Mouse (Mus musculus): Measurements from ENCODE around the gene Zfp451. TPM values are rescaled to one million over a fixed set of nuclear protein-coding genes. Genes with fewer than 3 reads are reported as not detected.
"Not testable (repeated sequence)": the region's sequence is repeated elsewhere in the genome, so short reads cannot be mapped to it uniquely, and the experiment has no call there.

The Zfp451 gene
- polyA plus RNA-seq (2014; fragmentation: Nextera tagmentation; extraction: Ambion mirVana): 43.5 and 52.1 TPM in 2 replicates

DNA sequence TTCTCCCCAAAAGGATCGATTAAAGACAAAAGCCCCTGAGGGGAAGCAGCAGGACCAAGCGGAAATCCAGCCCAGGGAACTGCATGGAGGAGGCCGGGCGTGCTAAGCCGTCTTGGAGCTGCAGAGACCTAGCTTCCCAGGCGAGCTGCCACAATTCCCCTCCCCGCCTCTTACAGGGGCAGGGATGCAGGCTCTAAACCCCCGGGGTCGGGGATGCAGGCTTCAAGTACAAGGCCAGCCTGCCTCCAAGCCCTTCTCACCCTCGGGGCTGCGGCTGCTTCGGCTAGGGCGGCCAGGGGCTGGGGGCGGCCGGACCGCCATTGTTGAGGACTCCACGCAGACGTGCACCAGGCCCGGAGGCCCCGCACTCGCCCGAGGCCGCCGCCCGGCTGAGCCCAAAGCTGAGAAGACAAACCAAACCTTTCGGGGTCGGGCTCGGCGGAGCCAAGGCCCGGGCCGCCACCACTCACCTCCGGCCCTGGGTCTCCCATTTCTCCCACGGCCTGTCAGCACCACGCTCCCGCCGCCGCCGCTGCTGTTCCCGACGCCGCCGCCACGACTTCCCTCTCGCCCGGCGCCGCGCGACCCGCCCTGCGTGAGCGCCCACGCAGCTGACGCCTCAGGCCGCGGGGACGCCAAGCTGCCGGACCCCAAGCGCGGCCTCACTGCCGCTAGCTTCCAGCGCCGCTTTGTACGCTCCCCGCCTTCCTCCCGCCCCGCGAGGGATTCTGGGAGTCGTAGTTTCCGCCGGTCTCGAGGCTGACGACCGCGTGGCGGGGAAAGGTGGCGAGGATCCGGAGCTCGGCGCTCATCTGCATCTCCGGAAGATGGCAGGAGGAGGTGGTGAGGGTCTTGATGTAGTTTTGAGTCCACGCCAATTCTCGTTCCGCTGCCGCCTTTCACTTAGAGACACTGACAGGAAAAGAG is at the start of gene Zfp451:
Gene Zfp451, minus strand, starts transcription at position 728 of the 927 bp plus-strand sequence.
- Histone ChIP-seq H3K9me3 (ENCODE audit: control insufficient read depth, low read length) (no peaks in the 10 kb centered on the region), H3K4me2 (peak within 1 kb of the TSS; percentile 80), H3K27ac (ENCODE audit: low read depth, low read length) (peak within 1 kb of the TSS; percentile 83), H3K4me1 (ENCODE audit: control insufficient read depth, insufficient read depth, low read length) (peaks cover 8% of the 10 kb centered on the region), H3K9ac (ENCODE audit: low read length) (peak within 1 kb of the TSS; percentile 100), H3K36me3 (ENCODE audit: control insufficient read depth, insufficient read depth, low read length) (peaks cover 13% of the 10 kb centered on the region), H3K27me3 (ENCODE audit: control insufficient read depth, insufficient read depth, low read length) (no peaks in the 10 kb centered on the region), H3K4me3 (ENCODE audit: low read depth, low read length) (peak within 1 kb of the TSS; percentile 92)
- ATAC-seq (ENCODE audit: low FRiP score) (peak; percentile 96), DNase-seq (ENCODE audit: low spot score, missing footprints) (peak; percentile 99)
- under 1% methylated on average over 84 of the region's 85 CpGs for whole genome bisulfite sequencing

DNA sequence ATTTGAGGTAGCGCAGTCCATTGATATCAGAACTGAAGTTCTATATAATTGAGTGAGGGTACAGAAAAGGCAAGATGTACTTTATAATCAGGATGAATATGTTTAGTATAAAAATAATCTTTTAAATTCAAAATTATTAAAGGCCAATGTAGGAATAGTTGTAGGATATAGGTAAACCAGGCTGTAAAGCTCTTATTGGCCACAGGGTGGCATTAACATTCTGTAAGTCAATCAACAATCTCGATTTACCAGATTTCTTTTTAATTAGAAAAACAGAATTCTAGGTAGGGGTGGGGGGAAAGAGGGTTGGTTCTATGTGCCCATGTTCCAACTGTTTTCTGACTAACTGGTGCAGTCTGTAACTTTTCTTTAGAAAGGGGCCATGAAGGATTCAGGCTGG is 32.4 kb upstream of the Zfp451 start:
- Histone ChIP-seq H3K27ac (ENCODE audit: low read depth, low read length) (no peak overlapping the region), H3K4me1 (ENCODE audit: control insufficient read depth, insufficient read depth, low read length) (no peaks in the 10 kb centered on the region), H3K4me3 (ENCODE audit: low read depth, low read length) (no peak overlapping the region), H3K4me2 (no peak overlapping the region), H3K9me3 (ENCODE audit: control insufficient read depth, low read length) (no peaks in the 10 kb centered on the region), H3K36me3 (ENCODE audit: control insufficient read depth, insufficient read depth, low read length) (no peaks in the 10 kb centered on the region), H3K9ac (ENCODE audit: low read length) (no peak overlapping the region), H3K27me3 (ENCODE audit: control insufficient read depth, insufficient read depth, low read length) (no peaks in the 10 kb centered on the region)
- 95% methylated on average over 2 of the region's 2 CpGs for WGBS
- DNase-seq (ENCODE audit: low spot score, missing footprints) (no peak), ATAC-seq (ENCODE audit: low FRiP score) (no peak)

DNA sequence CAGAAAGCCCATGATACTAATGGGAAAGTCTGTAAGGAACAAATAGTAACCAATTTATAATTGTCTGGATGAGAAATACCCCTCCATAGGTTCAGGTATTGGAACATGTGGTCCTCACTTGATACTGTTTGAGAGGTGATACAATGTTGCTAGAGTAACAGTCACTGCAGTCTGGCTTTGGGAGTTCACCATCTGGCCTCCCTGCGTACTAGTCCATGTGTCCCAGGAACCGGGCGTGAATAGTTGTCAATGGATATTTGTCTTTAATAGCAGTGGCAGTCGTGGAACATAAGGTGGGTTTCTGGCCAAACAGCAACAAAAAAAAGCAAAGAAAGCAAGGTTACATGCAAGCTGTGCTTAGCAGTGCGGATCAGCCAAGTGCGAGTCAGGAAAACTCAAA is 29.4 kb upstream of the Zfp451 start:
- Histone ChIP-seq H3K9me3 (ENCODE audit: control insufficient read depth, low read length) (no peaks in the 10 kb centered on the region), H3K27me3 (ENCODE audit: control insufficient read depth, insufficient read depth, low read length) (no peaks in the 10 kb centered on the region), H3K27ac (ENCODE audit: low read depth, low read length) (no peak overlapping the region), H3K36me3 (ENCODE audit: control insufficient read depth, insufficient read depth, low read length) (no peaks in the 10 kb centered on the region), H3K9ac (ENCODE audit: low read length) (no peak overlapping the region), H3K4me2 (no peak overlapping the region), H3K4me1 (ENCODE audit: control insufficient read depth, insufficient read depth, low read length) (no peaks in the 10 kb centered on the region), H3K4me3 (ENCODE audit: low read depth, low read length) (no peak overlapping the region)
- ATAC-seq (ENCODE audit: low FRiP score) (no peak), DNase-seq (ENCODE audit: low spot score, missing footprints) (no peak)
- 83% methylated on average over 6 of the region's 6 CpGs for WGBS

DNA sequence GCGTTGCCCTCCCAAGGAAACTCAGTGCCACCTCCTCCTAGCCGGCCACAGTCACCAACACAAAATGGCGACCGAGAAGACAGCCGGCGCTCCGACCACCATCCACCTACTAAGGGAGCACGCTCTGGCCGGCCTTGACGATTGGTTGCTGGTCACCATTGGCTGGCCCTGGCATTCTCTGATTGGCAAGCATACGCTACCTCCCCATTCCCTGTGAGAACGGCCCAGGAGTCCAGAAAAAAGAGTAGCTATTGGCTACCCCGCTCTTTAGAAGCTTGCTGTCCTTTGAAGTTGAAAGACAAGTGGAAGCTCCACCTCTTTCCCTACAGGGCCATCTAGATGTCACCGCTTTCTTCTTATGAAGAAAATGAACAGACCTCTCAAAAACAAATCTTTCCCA is 24.6 kb upstream of the Zfp451 start:
- ATAC-seq (ENCODE audit: low FRiP score); H3K4me2 ChIP-seq; H3K27ac ChIP-seq (ENCODE audit: low read depth, low read length); H3K4me1 ChIP-seq (ENCODE audit: control insufficient read depth, insufficient read depth, low read length); H3K36me3 ChIP-seq (ENCODE audit: control insufficient read depth, insufficient read depth, low read length); H3K9me3 ChIP-seq (ENCODE audit: control insufficient read depth, low read length); H3K4me3 ChIP-seq (ENCODE audit: low read depth, low read length); DNase-seq (ENCODE audit: low spot score, missing footprints); H3K9ac ChIP-seq (ENCODE audit: low read length); H3K27me3 ChIP-seq (ENCODE audit: control insufficient read depth, insufficient read depth, low read length): not testable (repeated sequence)
- WGBS: 92% methylated on average over 14 of the region's 14 CpGs

DNA sequence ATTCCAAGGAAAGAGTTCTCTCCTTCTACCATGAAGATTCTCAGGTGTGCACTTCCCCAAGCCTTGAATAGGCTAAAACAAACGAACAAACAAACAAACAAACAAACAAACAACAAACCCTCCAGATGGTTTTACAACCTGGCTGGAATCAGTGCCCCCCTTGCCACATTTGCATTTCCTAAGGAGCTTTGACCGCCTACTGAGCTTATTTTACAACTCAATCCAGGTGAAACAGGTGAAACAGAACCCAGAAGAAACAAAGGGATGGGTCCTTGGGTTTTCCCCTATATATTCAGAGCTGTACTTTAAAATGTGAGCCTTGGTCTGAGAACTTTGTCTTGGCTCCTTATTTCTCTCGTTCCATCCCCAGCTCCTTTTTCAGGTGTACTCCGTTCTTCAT is 16.2 kb upstream of the Zfp451 start:
- Histone ChIP-seq H3K4me3 (ENCODE audit: low read depth, low read length) (no peak overlapping the region), H3K9ac (ENCODE audit: low read length) (no peak overlapping the region), H3K27me3 (ENCODE audit: control insufficient read depth, insufficient read depth, low read length) (no peaks in the 10 kb centered on the region), H3K4me1 (ENCODE audit: control insufficient read depth, insufficient read depth, low read length) (no peaks in the 10 kb centered on the region), H3K27ac (ENCODE audit: low read depth, low read length) (no peak overlapping the region), H3K4me2 (no peak overlapping the region), H3K36me3 (ENCODE audit: control insufficient read depth, insufficient read depth, low read length) (no peaks in the 10 kb centered on the region), H3K9me3 (ENCODE audit: control insufficient read depth, low read length) (no peaks in the 10 kb centered on the region)
- 67% methylated on average over 4 of the region's 4 CpGs for WGBS
- DNase-seq (ENCODE audit: low spot score, missing footprints) (no peak), ATAC-seq (ENCODE audit: low FRiP score) (no peak)

DNA sequence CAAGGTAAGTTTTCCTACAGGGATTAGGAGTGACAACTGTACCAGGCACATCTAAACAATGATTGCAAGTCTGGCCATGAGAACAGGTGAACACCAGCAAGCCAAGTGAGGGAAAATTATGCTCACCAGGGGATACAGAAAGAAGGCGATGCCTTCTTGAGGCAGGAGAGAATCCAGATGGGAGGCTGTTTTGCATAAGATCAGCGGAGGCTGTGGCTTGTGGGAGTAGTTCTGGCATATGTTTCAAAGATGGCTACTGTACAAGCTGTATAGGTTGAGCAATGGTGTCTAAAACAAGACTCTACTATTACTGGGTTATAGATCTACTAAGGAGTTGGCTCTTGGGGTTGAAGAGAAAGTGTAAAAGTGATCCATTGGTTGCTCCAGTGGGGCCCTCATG is 3.5 kb upstream of the Zfp451 start:
- peaks cover 5% of the 10 kb centered on the region for H3K4me1 ChIP-seq (ENCODE audit: control insufficient read depth, insufficient read depth, low read length)
- H3K9ac ChIP-seq (ENCODE audit: low read length): no peak overlapping the region
- DNase-seq (ENCODE audit: low spot score, missing footprints): no peak
- H3K36me3 ChIP-seq (ENCODE audit: control insufficient read depth, insufficient read depth, low read length): no peaks in the 10 kb centered on the region; the same call in 1 of the 2 replicates
- H3K4me3 ChIP-seq (ENCODE audit: low read depth, low read length): no peak overlapping the region
- WGBS: 92% methylated on average over 2 of the region's 2 CpGs
- no peak overlapping the region for H3K4me2 ChIP-seq
- no peaks in the 10 kb centered on the region for H3K9me3 ChIP-seq (ENCODE audit: control insufficient read depth, low read length)
- no peak for ATAC-seq (ENCODE audit: low FRiP score)
- no peak overlapping the region for H3K27ac ChIP-seq (ENCODE audit: low read depth, low read length)
- no peaks in the 10 kb centered on the region for H3K27me3 ChIP-seq (ENCODE audit: control insufficient read depth, insufficient read depth, low read length)

DNA sequence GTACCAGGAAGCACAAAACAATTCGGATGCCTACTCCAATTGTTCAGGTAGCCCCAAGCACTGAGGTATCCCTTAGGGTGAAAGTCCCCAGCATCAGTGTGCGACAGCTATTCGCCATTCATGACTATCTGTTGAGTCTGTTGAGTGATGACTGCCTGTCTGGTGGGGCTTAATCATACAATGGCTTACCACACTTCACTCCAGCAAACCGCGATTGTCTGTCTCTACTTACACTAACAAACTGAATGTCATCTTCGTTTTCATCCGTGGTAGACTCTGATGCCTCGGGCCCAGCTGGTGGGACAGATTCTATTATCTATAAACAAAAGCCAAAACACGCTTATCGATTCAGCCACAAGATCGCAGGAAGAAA is 914 bp downstream of the Zfp451 start:
- Histone ChIP-seq H3K4me3 (ENCODE audit: low read depth, low read length) (peak overlapping the region; percentile 92), H3K9ac (ENCODE audit: low read length) (peak overlapping the region; percentile 100), H3K4me2 (peak overlapping the region; percentile 80), H3K36me3 (ENCODE audit: control insufficient read depth, insufficient read depth, low read length) (peaks cover 17% of the 10 kb centered on the region), H3K27ac (ENCODE audit: low read depth, low read length) (peak overlapping the region; percentile 83), H3K9me3 (ENCODE audit: control insufficient read depth, low read length) (no peaks in the 10 kb centered on the region), H3K27me3 (ENCODE audit: control insufficient read depth, insufficient read depth, low read length) (no peaks in the 10 kb centered on the region), H3K4me1 (ENCODE audit: control insufficient read depth, insufficient read depth, low read length) (peaks cover 8% of the 10 kb centered on the region)
- DNase-seq (ENCODE audit: low spot score, missing footprints) (peak; percentile 85), ATAC-seq (ENCODE audit: low FRiP score) (peak; percentile 15)
- 15% methylated on average over 11 of the region's 11 CpGs for WGBS

DNA sequence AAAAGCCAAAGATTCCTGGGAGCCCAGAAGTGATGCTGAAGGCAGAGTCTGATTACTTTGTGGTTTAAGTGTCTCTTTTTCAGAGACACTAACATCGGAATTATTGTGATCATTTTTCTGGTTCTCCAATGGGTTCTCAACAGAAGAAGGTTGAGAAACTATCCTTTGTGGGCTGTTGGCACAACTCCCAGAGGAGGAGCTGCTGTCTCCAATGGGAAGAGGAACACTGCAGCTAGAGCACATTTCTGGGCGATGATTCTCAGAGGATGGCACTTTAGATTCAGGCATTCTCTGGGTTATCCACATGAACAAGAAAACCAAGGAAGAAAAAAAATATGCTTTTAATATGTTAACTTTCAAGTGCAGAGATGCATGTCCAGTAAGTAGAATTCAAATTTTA is 11.1 kb downstream of the Zfp451 start:
- Histone ChIP-seq H3K4me1 (ENCODE audit: control insufficient read depth, insufficient read depth, low read length) (no peaks in the 10 kb centered on the region), H3K4me2 (no peak overlapping the region), H3K9ac (ENCODE audit: low read length) (no peak overlapping the region), H3K27me3 (ENCODE audit: control insufficient read depth, insufficient read depth, low read length) (no peaks in the 10 kb centered on the region), H3K9me3 (ENCODE audit: control insufficient read depth, low read length) (no peaks in the 10 kb centered on the region), H3K27ac (ENCODE audit: low read depth, low read length) (no peak overlapping the region), H3K36me3 (ENCODE audit: control insufficient read depth, insufficient read depth, low read length) (peaks cover 35% of the 10 kb centered on the region), H3K4me3 (ENCODE audit: low read depth, low read length) (no peak overlapping the region)
- no peak for ATAC-seq (ENCODE audit: low FRiP score)
- 93% methylated on average over 2 of the region's 2 CpGs for WGBS
- no peak for DNase-seq (ENCODE audit: low spot score, missing footprints)

DNA sequence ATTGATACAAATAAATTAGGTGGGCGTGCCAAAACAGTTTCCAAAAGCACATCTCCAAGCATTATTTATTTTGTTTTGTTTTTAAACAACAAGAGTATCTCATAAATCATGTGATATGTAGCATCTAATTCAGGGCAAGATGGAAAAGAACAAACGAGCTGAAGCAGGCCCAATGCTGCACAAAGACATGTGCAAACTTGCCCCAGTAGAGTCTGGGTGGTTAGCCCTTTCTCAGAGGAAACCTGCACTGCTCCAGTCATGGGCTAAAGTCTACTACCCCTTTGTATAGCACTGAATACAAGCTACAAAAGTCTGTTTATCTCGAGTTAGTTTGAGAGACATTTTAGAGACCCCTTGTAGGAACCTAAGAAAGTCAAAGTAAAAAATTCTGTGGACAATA is 14.8 kb downstream of the Zfp451 start:
- ATAC-seq (ENCODE audit: low FRiP score) (no peak), DNase-seq (ENCODE audit: low spot score, missing footprints) (no peak)
- Histone ChIP-seq H3K36me3 (ENCODE audit: control insufficient read depth, insufficient read depth, low read length) (peaks cover 28% of the 10 kb centered on the region), H3K9ac (ENCODE audit: low read length) (no peak overlapping the region), H3K9me3 (ENCODE audit: control insufficient read depth, low read length) (no peaks in the 10 kb centered on the region), H3K4me1 (ENCODE audit: control insufficient read depth, insufficient read depth, low read length) (no peaks in the 10 kb centered on the region), H3K27me3 (ENCODE audit: control insufficient read depth, insufficient read depth, low read length) (no peaks in the 10 kb centered on the region), H3K4me3 (ENCODE audit: low read depth, low read length) (no peak overlapping the region), H3K27ac (ENCODE audit: low read depth, low read length) (no peak overlapping the region), H3K4me2 (no peak overlapping the region)
- WGBS: 87% methylated on average over 3 of the region's 3 CpGs
